Mouse (Mus musculus) lung, postnatal 0 days (tissue): ENCODE results near the gene Phyhipl. TPM values are rescaled to one million over a fixed set of nuclear protein-coding genes. Genes with fewer than 3 reads are reported as not detected.

Experiments
- ATAC-seq: fragments of 200-750 bp; cut with Nextera tagmentation; 2 replicates; pipeline ENCODE4 v1.8.0; 2017; ENCODE audit warnings: moderate library complexity
- DNase-seq: peaks from one replicate; pipeline ENCODE4 v3.0.0-alpha.2; 2016; ENCODE audit warnings: low spot score
- H3K27ac ChIP-seq: fragments of 300-500 bp; sonication (generic); 2 replicates; pipeline ENCODE4 v1.5.1; 2014; ENCODE audit warnings: antibody characterized with exemption, mild to moderate bottlenecking, low read length, mixed read lengths
- H3K27me3 ChIP-seq: fragments of 300-500 bp; sonication (generic); replicated peaks from 2 replicates; pipeline ENCODE4 v1.6.1; 2014; ENCODE audit warnings: low read length, mixed read lengths; ENCODE audit not compliant: insufficient read depth
- H3K36me3 ChIP-seq: fragments of 300-500 bp; sonication (generic); 2 replicates; pipeline ENCODE4 v1.6.1; 2014; ENCODE audit warnings: low read length, mixed read lengths; ENCODE audit not compliant: insufficient read depth
- H3K4me1 ChIP-seq: fragments of 300-500 bp; sonication (generic); 2 replicates; pipeline ENCODE4 v1.6.1; 2014; ENCODE audit warnings: antibody characterized with exemption, low read depth, low read length, mixed read lengths; ENCODE audit not compliant: insufficient read depth
- H3K4me2 ChIP-seq: fragments of 300-500 bp; sonication (generic); replicated peaks from 2 replicates; pipeline ENCODE4 v1.6.1; 2014; ENCODE audit warnings: low read depth, mild to moderate bottlenecking, low read length, moderate library complexity, mixed read lengths
- H3K4me3 ChIP-seq: fragments of 300-500 bp; sonication (generic); 2 replicates; pipeline ENCODE4 v1.5.1; 2014; ENCODE audit warnings: low read depth, low read length
- H3K9ac ChIP-seq: fragments of 300-500 bp; sonication (generic); replicated peaks from 2 replicates; pipeline ENCODE4 v1.6.1; 2014; ENCODE audit warnings: low read depth, mild to moderate bottlenecking
- H3K9me3 ChIP-seq: fragments of 300-500 bp; sonication (generic); 2 replicates; pipeline ENCODE4 v1.6.1; 2016; ENCODE audit warnings: low read length, mixed read lengths
- CTCF ChIP-seq: IDR thresholded peaks from 2 replicates; pipeline ENCODE4 v1.5.1; 2016; ENCODE audit warnings: antibody characterized with exemption, mild to moderate bottlenecking
- EP300 ChIP-seq: IDR thresholded peaks from 2 replicates; pipeline ENCODE4 v1.6.1; 2016; ENCODE audit warnings: antibody characterized with exemption, mild to moderate bottlenecking, control low read depth
- WGBS: fragments of 180-500 bp; shearing (Covaris S2); extraction: QIAGEN DNeasy Blood & Tissue Kit; methylation state at CpG from one replicate; pipeline ENCODE4 v1.1.7; 2014; 5-methylcytosine and 5-hydroxymethylcytosine counted together
- polyA plus RNA-seq: library from polyadenylated mRNA; unstranded; fragments of >200 nt; fragmentation: Nextera tagmentation; extraction: Ambion mirVana; gene quantifications from 2 replicates; pipeline ENCODE4 v1.2.1, GENCODE M21; 2015

Phyhipl gene
- polyA plus RNA-seq, 1 experiment from 2014 or later, result 0.75 TPM

GRCm38 (mm10) chr10:70586876-70587405, 68.8 kb downstream of the Phyhipl start:
- TF ChIP-seq CTCF, result no peak
- no peak for TF ChIP-seq EP300
- no peak for ATAC-seq
- H3K9ac ChIP-seq, result no peak overlapping the region
- H3K9me3 ChIP-seq, result no peaks in the 10 kb centered on the region
- no peak overlapping the region for H3K4me2 ChIP-seq
- DNase-seq, result no peak
- no peaks in the 10 kb centered on the region for H3K27me3 ChIP-seq
- H3K4me3 ChIP-seq, result no peak overlapping the region
- H3K27ac ChIP-seq, result no peak overlapping the region
- no peaks in the 10 kb centered on the region for H3K36me3 ChIP-seq
- H3K4me1 ChIP-seq, result no peaks in the 10 kb centered on the region
- WGBS, result 71% methylated on average over 3 of the region's 3 CpGs

GRCm38 (mm10) chr10:70584171-70584570, 71.6 kb downstream of the Phyhipl start:
- Histone ChIP-seq H3K27ac (no peak overlapping the region), H3K4me3 (no peak overlapping the region), H3K9ac (no peak overlapping the region), H3K4me2 (no peak overlapping the region), H3K27me3 (no peaks in the 10 kb centered on the region), H3K4me1 (no peaks in the 10 kb centered on the region), H3K9me3 (no peaks in the 10 kb centered on the region), H3K36me3 (no peaks in the 10 kb centered on the region)
- WGBS, result 82% methylated on average over 1 of the region's 1 CpGs
- TF ChIP-seq CTCF (no peak), EP300 (no peak)
- ATAC-seq (no peak), DNase-seq (no peak)

- H3K4me2 ChIP-seq, result no peak overlapping the region
- H3K4me3 ChIP-seq, result no peak overlapping the region
- no peak overlapping the region for H3K27ac ChIP-seq
- H3K9me3 ChIP-seq, result no peaks in the 10 kb centered on the region
- no peaks in the 10 kb centered on the region for H3K36me3 ChIP-seq
- DNase-seq, result peak; percentile 17
- ATAC-seq, result no peak
- no peak for TF ChIP-seq CTCF
- no peak for TF ChIP-seq EP300
- no peaks in the 10 kb centered on the region for H3K4me1 ChIP-seq
- 30% methylated on average over 7 of the region's 7 CpGs for WGBS
- no peak overlapping the region for H3K9ac ChIP-seq
- H3K27me3 ChIP-seq, result no peaks in the 10 kb centered on the region
These were observed 74.1 kb downstream of the Phyhipl start for GRCm38 (mm10) chr10:70581556-70582211.

- DNase-seq (peak; percentile 76), ATAC-seq (no peak)
- no peaks in the 10 kb centered on the region for H3K9me3 ChIP-seq
- H3K4me1 ChIP-seq, result no peaks in the 10 kb centered on the region
- no peak overlapping the region for H3K27ac ChIP-seq
- WGBS, result 18% methylated on average over 3 of the region's 3 CpGs
- no peaks in the 10 kb centered on the region for H3K36me3 ChIP-seq
- TF ChIP-seq EP300 (no peak), CTCF (peak; percentile 83)
- no peak overlapping the region for H3K4me2 ChIP-seq
- H3K9ac ChIP-seq, result no peak overlapping the region
- H3K27me3 ChIP-seq, result no peaks in the 10 kb centered on the region
- H3K4me3 ChIP-seq, result no peak overlapping the region
These were observed 92.1 kb downstream of the Phyhipl start for GRCm38 (mm10) chr10:70563636-70564035.

- H3K27me3 ChIP-seq, result no peaks in the 10 kb centered on the region
- DNase-seq, result no peak
- H3K9ac ChIP-seq, result no peak overlapping the region
- ATAC-seq, result no peak
- H3K4me2 ChIP-seq, result no peak overlapping the region
- no peaks in the 10 kb centered on the region for H3K4me1 ChIP-seq
- H3K36me3 ChIP-seq, result no peaks in the 10 kb centered on the region
- no peak overlapping the region for H3K27ac ChIP-seq
- H3K4me3 ChIP-seq, result no peak overlapping the region
- WGBS, result 84% methylated on average over 3 of the region's 3 CpGs
- H3K9me3 ChIP-seq, result no peaks in the 10 kb centered on the region
- TF ChIP-seq EP300 (no peak), CTCF (no peak)
These were observed 103.2 kb downstream of the Phyhipl start for GRCm38 (mm10) chr10:70552531-70552930.

GRCm38 (mm10) chr10:70542857-70543256, 112.9 kb downstream of the Phyhipl start:
- Histone ChIP-seq H3K9ac (no peak overlapping the region), H3K27ac (no peak overlapping the region), H3K9me3 (no peaks in the 10 kb centered on the region), H3K4me3 (no peak overlapping the region), H3K4me2 (no peak overlapping the region), H3K4me1 (no peaks in the 10 kb centered on the region), H3K27me3 (no peaks in the 10 kb centered on the region), H3K36me3 (no peaks in the 10 kb centered on the region)
- no peak for TF ChIP-seq EP300
- no peak for TF ChIP-seq CTCF
- DNase-seq, result no peak
- 81% methylated on average over 6 of the region's 6 CpGs for WGBS
- no peak for ATAC-seq
